Mouse (Mus musculus) kidney, postnatal 0 days (tissue): ENCODE measurements at regions not wholly inside any gene's neighbourhood (a gene's known extent, or its start where the extent isn't known, plus 50 kb on each side); places are given as distances from the start of the nearest gene placed in this dataset.

Source experiments
- ATAC-seq: fragments of 200-750 bp; cut with Nextera tagmentation; replicated peaks from 2 replicates; pipeline ENCODE4 v1.8.0; 2017; ENCODE audit warnings: low read depth, moderate number of reproducible peaks, moderate TSS enrichment, moderate library complexity; ENCODE audit not compliant: low FRiP score
- DNase-seq: peaks from one replicate; pipeline ENCODE4 v3.0.0-alpha.2; 2016; ENCODE audit warnings: low spot score
- H3K27ac ChIP-seq: fragments of 300-500 bp; sonication (generic); 2 replicates; pipeline ENCODE4 v1.5.1; 2014; ENCODE audit warnings: mild to moderate bottlenecking
- H3K27me3 ChIP-seq: fragments of 300-500 bp; sonication (generic); 2 replicates; pipeline ENCODE4 v1.6.1; 2014; ENCODE audit warnings: low read length, mixed read lengths; ENCODE audit not compliant: insufficient read depth
- H3K36me3 ChIP-seq: fragments of 300-500 bp; sonication (generic); 2 replicates; pipeline ENCODE4 v1.6.1; 2014; ENCODE audit warnings: low read length, mixed read lengths; ENCODE audit not compliant: insufficient read depth
- H3K4me1 ChIP-seq: fragments of 300-500 bp; sonication (generic); replicated peaks from 2 replicates; pipeline ENCODE4 v1.6.1; 2014; ENCODE audit warnings: antibody characterized with exemption, low read length, mixed read lengths; ENCODE audit not compliant: insufficient read depth
- H3K4me2 ChIP-seq: fragments of 300-500 bp; sonication (generic); 2 replicates; pipeline ENCODE4 v1.6.1; 2014; ENCODE audit warnings: mild to moderate bottlenecking, low read length, moderate library complexity, mixed read lengths
- H3K4me3 ChIP-seq: fragments of 300-500 bp; sonication (generic); replicated peaks from 2 replicates; pipeline ENCODE4 v1.5.1; 2014; ENCODE audit warnings: low read depth, low read length
- H3K9ac ChIP-seq: fragments of 300-500 bp; sonication (generic); 2 replicates; pipeline ENCODE4 v1.6.1; 2014; ENCODE audit warnings: low read depth, low read length
- H3K9me3 ChIP-seq: fragments of 300-500 bp; sonication (generic); replicated peaks from 2 replicates; pipeline ENCODE4 v1.6.1; 2016; ENCODE audit warnings: low read length, inconsistent platforms, mixed read lengths
- CTCF ChIP-seq: IDR thresholded peaks from 2 replicates; pipeline ENCODE4 v1.5.1; 2016; ENCODE audit warnings: antibody characterized with exemption, low read depth, mild to moderate bottlenecking, moderate library complexity
- whole genome bisulfite sequencing: fragments of 180-500 bp; shearing (Covaris S2); extraction: QIAGEN DNeasy Blood & Tissue Kit; methylation state at CpG from one replicate; pipeline ENCODE4 v1.1.7; 2014; 5-methylcytosine and 5-hydroxymethylcytosine counted together

DNA sequence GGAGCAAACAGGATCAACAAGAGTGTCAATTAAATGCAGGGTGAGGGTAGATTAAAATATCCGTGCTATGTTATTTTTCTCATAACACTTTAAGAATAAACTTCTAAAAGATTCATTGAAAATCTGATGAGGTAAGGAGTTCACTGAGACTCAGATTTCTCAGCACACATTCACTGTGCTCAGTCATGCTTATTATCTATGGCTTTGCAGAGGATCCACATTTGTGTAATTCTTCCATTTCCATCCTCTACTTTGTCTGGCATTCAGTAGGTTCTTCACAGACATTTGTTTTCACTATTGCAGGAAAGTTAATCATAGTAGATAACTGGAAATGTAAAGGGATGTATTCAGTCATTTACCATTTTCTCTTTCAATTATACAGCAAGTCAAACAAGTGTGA lies 131.8 kb downstream of the Gm9733 start:
- Histone ChIP-seq H3K27me3 (no peaks in the 10 kb centered on the region), H3K36me3 (no peaks in the 10 kb centered on the region), H3K9me3 (no peaks in the 10 kb centered on the region), H3K4me3 (no peak overlapping the region), H3K4me1 (no peaks in the 10 kb centered on the region), H3K27ac (no peak overlapping the region), H3K4me2 (no peak overlapping the region), H3K9ac (no peak overlapping the region)
- no peak for DNase-seq
- TF ChIP-seq CTCF: no peak
- ATAC-seq: no peak
- 44% methylated on average over 1 of the region's 1 CpGs for WGBS

DNA sequence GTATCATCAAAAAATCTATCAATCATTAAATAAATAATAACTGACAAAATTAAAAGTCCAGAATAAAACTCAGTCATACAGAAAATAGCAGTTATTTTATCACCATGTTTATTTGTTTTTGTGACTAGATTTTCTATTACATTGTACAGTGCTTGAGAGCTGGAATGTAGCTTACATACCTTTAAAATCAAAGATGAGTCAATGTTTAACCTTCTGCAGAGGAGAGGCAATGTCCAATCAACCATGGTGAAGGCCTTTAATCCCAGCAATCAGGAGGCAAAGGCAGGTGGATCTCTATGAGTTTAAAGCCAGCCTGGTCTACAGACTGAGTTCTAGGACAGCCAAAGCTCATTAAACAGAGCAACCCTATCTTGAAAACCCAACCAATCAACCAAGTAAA lies 131.1 kb downstream of the Gm9733 start:
- Histone ChIP-seq H3K36me3 (no peaks in the 10 kb centered on the region), H3K4me3 (no peak overlapping the region), H3K4me1 (no peaks in the 10 kb centered on the region), H3K4me2 (no peak overlapping the region), H3K27ac (no peak overlapping the region), H3K9me3 (no peaks in the 10 kb centered on the region), H3K27me3 (no peaks in the 10 kb centered on the region), H3K9ac (no peak overlapping the region)
- DNase-seq (peak; percentile 15), ATAC-seq (no peak)
- no peak for TF ChIP-seq CTCF

DNA sequence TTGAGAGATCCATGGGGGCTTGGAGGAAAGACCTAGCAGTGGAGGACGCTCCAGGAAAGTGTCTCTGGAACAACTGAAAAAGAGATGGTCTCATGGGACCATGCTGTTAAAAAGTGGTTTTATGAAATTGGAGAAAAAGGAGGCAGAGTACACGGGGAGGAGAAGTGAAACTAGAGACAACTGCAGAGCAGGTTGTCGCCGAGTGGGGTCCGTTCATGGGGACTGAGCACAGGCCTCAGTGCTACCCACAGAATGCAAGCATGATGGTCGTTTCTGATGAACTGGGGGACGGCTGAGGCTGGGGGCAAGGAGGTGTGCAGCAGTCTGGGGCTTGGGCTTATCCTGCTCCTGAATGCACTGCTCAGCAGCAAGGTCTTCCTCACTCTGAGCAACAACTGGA lies 129.3 kb downstream of the Gm9733 start:
- Histone ChIP-seq H3K4me2 (no peak overlapping the region), H3K4me1 (no peaks in the 10 kb centered on the region), H3K36me3 (no peaks in the 10 kb centered on the region), H3K9ac (no peak overlapping the region), H3K4me3 (no peak overlapping the region), H3K27ac (no peak overlapping the region), H3K9me3 (no peaks in the 10 kb centered on the region), H3K27me3 (no peaks in the 10 kb centered on the region)
- ATAC-seq: no peak
- TF ChIP-seq CTCF: no peak
- no peak for DNase-seq
- 65% methylated on average over 7 of the region's 7 CpGs for WGBS

DNA sequence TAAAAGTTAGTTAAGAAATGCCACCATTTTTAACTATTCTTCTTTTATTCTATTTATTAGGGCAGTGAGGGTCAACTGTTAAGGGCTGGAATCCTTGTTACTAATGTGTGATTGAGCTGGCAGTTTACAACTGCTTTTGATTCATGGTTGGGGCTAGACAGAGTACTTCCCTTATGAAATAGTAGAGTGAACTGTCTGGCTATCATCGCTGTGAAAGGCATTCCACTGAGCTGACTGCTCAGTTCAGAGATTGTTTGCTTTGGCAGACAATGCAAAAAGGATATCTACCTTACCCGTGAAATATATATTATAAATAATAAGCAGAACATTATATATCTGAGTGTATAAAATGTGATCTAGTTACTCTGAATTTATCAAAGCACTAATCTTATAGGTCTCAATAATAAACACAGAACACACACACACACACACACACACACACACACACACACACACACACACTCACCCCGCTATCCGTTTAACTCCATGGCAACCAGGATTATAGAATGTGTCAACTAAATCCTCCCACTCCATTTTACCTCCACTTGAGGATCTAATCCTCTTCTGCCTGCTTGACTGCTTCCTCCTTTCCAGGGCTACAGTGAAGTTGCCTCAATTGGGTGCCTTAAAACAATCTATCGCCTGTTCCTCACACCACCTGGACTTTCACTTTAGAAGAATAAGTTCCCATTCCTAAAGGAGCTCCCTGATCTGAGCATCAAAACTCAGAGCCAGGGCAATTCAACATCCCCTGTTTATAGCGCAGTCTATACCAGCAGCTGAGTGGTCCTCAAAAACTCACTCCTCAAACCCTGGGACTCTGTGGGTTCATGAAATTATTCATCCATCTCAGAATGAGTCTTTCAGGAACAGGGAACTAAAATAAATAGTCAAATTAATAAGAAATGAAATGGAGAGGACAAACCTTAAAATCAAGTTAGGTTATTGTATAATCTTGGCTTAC lies 126.6 kb downstream of the Gm9733 start:
- ATAC-seq (no peak), DNase-seq (no peak)
- no peaks in the 10 kb centered on the region for H3K27me3 ChIP-seq
- H3K9me3 ChIP-seq: no peaks in the 10 kb centered on the region
- H3K4me1 ChIP-seq: no peaks in the 10 kb centered on the region
- H3K9ac ChIP-seq: no peak overlapping the region
- WGBS: 49% methylated on average over 6 of the region's 6 CpGs
- H3K4me2 ChIP-seq: no peak overlapping the region
- TF ChIP-seq CTCF: no peak
- H3K36me3 ChIP-seq: no peaks in the 10 kb centered on the region
- H3K4me3 ChIP-seq: no peak overlapping the region
- no peak overlapping the region for H3K27ac ChIP-seq

DNA sequence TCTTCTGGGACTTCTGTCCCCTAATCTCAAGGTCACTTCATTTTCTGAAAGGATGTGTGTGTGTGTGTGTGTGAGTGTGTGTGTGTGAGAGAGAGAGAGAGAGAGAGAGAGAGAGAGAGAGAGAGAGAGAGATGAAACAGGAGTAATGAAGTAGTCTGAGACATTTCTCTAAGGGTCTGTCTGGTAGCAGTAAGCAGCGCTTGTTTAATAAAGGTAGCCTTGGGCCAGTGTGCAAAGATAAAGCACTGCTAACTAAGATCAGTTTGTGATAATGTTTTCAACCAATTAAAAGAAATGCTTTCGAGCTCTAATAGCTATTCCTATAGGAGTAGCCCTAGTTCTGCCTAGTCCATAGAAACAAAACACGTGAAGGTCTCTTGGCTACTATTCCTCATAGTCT lies 119.7 kb downstream of the Gm9733 start:
- Histone ChIP-seq H3K27ac (no peak overlapping the region), H3K4me3 (no peak overlapping the region), H3K9ac (no peak overlapping the region), H3K9me3 (no peaks in the 10 kb centered on the region), H3K4me2 (no peak overlapping the region), H3K27me3 (no peaks in the 10 kb centered on the region), H3K4me1 (no peaks in the 10 kb centered on the region), H3K36me3 (no peaks in the 10 kb centered on the region)
- WGBS: 78% methylated on average over 3 of the region's 3 CpGs
- DNase-seq (no peak), ATAC-seq (no peak)
- TF ChIP-seq CTCF: no peak

DNA sequence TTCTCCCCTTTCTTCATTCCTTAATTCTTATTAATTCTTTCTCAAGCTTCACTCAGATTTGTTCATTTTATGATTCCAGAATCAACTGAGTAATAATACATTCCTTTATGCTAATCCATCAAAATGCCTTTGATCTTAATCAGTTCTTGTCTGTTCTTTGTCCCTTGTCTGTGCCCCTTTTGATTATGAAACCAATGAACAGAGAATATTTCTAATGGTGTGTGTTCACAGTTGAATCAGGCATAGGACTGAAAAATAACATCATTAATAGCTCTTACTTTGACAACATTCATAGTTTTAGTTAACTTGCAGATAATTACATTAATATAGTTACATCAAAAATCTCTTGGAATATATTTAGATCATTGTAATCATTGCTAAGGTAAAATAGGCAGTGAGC lies 114.5 kb downstream of the Gm9733 start:
- H3K9me3 ChIP-seq: no peaks in the 10 kb centered on the region
- H3K4me2 ChIP-seq: no peak overlapping the region
- no peak overlapping the region for H3K9ac ChIP-seq
- no peak for TF ChIP-seq CTCF
- no peak overlapping the region for H3K27ac ChIP-seq
- H3K4me1 ChIP-seq: no peaks in the 10 kb centered on the region
- H3K36me3 ChIP-seq: no peaks in the 10 kb centered on the region
- no peaks in the 10 kb centered on the region for H3K27me3 ChIP-seq
- ATAC-seq (no peak), DNase-seq (no peak)
- no peak overlapping the region for H3K4me3 ChIP-seq
